Mouse (Mus musculus) MEL (cell line): Measurements from ENCODE around the gene Zpld1. TPM values are rescaled to one million over a fixed set of nuclear protein-coding genes. Genes with fewer than 3 reads are reported as not detected.

Source experiments
- DNase-seq: peaks from one replicate; pipeline ENCODE4 v3.0.0; 2011; ENCODE audit warnings: low read depth, low spot score
- H3K27ac ChIP-seq: 2 replicates; pipeline ENCODE4 v1.5.1; 2012; ENCODE audit warnings: low read depth, mild to moderate bottlenecking, control low read depth, low read length, moderate library complexity; ENCODE audit not compliant: control insufficient read depth
- H3K27me3 ChIP-seq, 2 experiments: fragments of 150-350 bp in 1 of 2; sonication (generic) in 1 of 2; 2 replicates each; pipeline ENCODE4 v1.6.1; 2012; ENCODE audit warnings: low read length in 2 of 2, mild to moderate bottlenecking in 2 of 2, improper control_type of control experiment in 1 of 2, moderate library complexity in 1 of 2; ENCODE audit not compliant: insufficient read depth in 2 of 2, control insufficient read depth in 1 of 2
- H3K36me3 ChIP-seq, 2 experiments: 2 replicates each; pipeline ENCODE4 v1.6.1; 2012 to 2014; ENCODE audit warnings: low read length in 2 of 2, improper control_type of control experiment in 1 of 2, inconsistent platforms in 1 of 2, mild to moderate bottlenecking in 1 of 2; ENCODE audit not compliant: insufficient read depth in 2 of 2, control insufficient read depth in 1 of 2
- H3K4me1 ChIP-seq, 2 experiments: fragments of 150-350 bp in 1 of 2; sonication (generic) in 1 of 2; 2 replicates each; pipeline ENCODE4 v1.6.1; 2012; ENCODE audit warnings: low read length in 2 of 2, improper control_type of control experiment in 1 of 2, mild to moderate bottlenecking in 1 of 2; ENCODE audit not compliant: insufficient read depth in 2 of 2, control insufficient read depth in 1 of 2
- H3K4me3 ChIP-seq, 2 experiments: fragments of 150-350 bp in 1 of 2; sonication (generic) in 1 of 2; 2 replicates each; pipeline ENCODE4 v1.5.1; 2012; ENCODE audit warnings: low read depth in 2 of 2, low read length in 2 of 2, mild to moderate bottlenecking in 2 of 2, moderate library complexity in 2 of 2, control low read depth in 1 of 2, improper control_type of control experiment in 1 of 2; ENCODE audit not compliant: control insufficient read depth in 1 of 2, insufficient read depth in 1 of 2
- H3K79me2 ChIP-seq: 2 replicates; pipeline ENCODE4 v1.6.1; 2012; ENCODE audit warnings: mild to moderate bottlenecking, low read length, moderate library complexity; ENCODE audit not compliant: control insufficient read depth, poor library complexity, insufficient read depth
- H3K9ac ChIP-seq: 2 replicates; pipeline ENCODE4 v1.6.1; 2012; ENCODE audit warnings: low read depth, mild to moderate bottlenecking, control low read depth, low read length, moderate library complexity; ENCODE audit not compliant: control insufficient read depth, poor library complexity, severe bottlenecking
- H3K9me3 ChIP-seq: fragments of 150-350 bp; sonication (generic); replicated peaks from 2 replicates; pipeline ENCODE4 v1.6.1; 2012; ENCODE audit warnings: mild to moderate bottlenecking, low read length, improper control_type of control experiment, moderate library complexity; ENCODE audit not compliant: insufficient read depth
- CHD2 ChIP-seq: IDR thresholded peaks from 2 replicates; pipeline ENCODE4 v1.6.1; 2011; ENCODE audit warnings: low read length, improper control_type of control experiment
- E2F4 ChIP-seq: IDR thresholded peaks from 2 replicates; pipeline ENCODE4 v1.6.1; 2011; ENCODE audit warnings: low read depth, low read length, improper control_type of control experiment, borderline replicate concordance
- ELF1 ChIP-seq: IDR thresholded peaks from 2 replicates; pipeline ENCODE4 v1.6.1; 2014; ENCODE audit warnings: low read depth, mild to moderate bottlenecking, inconsistent platforms, low read length, improper control_type of control experiment, moderate library complexity
- EP300 ChIP-seq, 2 experiments: IDR thresholded peaks; 2 replicates each; pipeline ENCODE4 v1.6.1; 2011; ENCODE audit warnings: improper control_type of control experiment in 2 of 2, low read length in 2 of 2, low read depth in 1 of 2, mild to moderate bottlenecking in 1 of 2
- ETS1 ChIP-seq: IDR thresholded peaks from 2 replicates; pipeline ENCODE4 v1.6.1; 2012; ENCODE audit warnings: low read depth, mild to moderate bottlenecking, inconsistent platforms, low read length, improper control_type of control experiment, moderate library complexity
- GABPA ChIP-seq: IDR thresholded peaks from 2 replicates; pipeline ENCODE4 v1.6.1; 2012; ENCODE audit warnings: low read depth, mild to moderate bottlenecking, inconsistent platforms, low read length, improper control_type of control experiment, moderate library complexity
- GATA1 ChIP-seq: IDR thresholded peaks from 2 replicates; pipeline ENCODE4 v1.6.1; 2011; ENCODE audit warnings: low read depth, low read length, improper control_type of control experiment
- JUND ChIP-seq: IDR thresholded peaks from 2 replicates; pipeline ENCODE4 v1.6.1; 2011; ENCODE audit warnings: low read depth, mild to moderate bottlenecking, improper control_type of control experiment, low read length
- KAT2A ChIP-seq: conservative IDR thresholded peaks from 2 replicates; pipeline ENCODE4 v1.6.1; 2012; ENCODE audit warnings: low read depth, low read length, improper control_type of control experiment, inconsistent platforms
- MAX ChIP-seq: IDR thresholded peaks from 2 replicates; pipeline ENCODE4 v1.6.1; 2011; ENCODE audit warnings: low read length, improper control_type of control experiment
- MAZ ChIP-seq: IDR thresholded peaks from 2 replicates; pipeline ENCODE4 v1.6.1; 2012; ENCODE audit warnings: low read depth, mild to moderate bottlenecking, inconsistent platforms, low read length, improper control_type of control experiment
- MEF2A ChIP-seq: IDR thresholded peaks from 2 replicates; pipeline ENCODE4 v1.6.1; 2014; ENCODE audit warnings: low read depth, mild to moderate bottlenecking, inconsistent platforms, low read length, improper control_type of control experiment; ENCODE audit not compliant: poor library complexity, insufficient replicate concordance, severe bottlenecking; ENCODE audit errors: extremely low read depth
- MXI1 ChIP-seq: IDR thresholded peaks from 2 replicates; pipeline ENCODE4 v1.6.1; 2011; ENCODE audit warnings: mild to moderate bottlenecking, low read depth, low read length, improper control_type of control experiment
- MYB ChIP-seq: IDR thresholded peaks from 2 replicates; pipeline ENCODE4 v1.6.1; 2011; ENCODE audit warnings: mild to moderate bottlenecking, low read depth, low read length, improper control_type of control experiment
- MYC ChIP-seq: IDR thresholded peaks from 2 replicates; pipeline ENCODE4 v1.6.1; 2011; ENCODE audit warnings: low read depth, mild to moderate bottlenecking, low read length, improper control_type of control experiment, moderate library complexity
- NRF1 ChIP-seq: IDR thresholded peaks from 2 replicates; pipeline ENCODE4 v1.6.1; 2014; ENCODE audit warnings: low read depth, mild to moderate bottlenecking, inconsistent platforms, low read length, improper control_type of control experiment, moderate library complexity; ENCODE audit not compliant: poor library complexity, insufficient read depth, severe bottlenecking
- POLR2AphosphoS2 ChIP-seq: IDR thresholded peaks from 2 replicates; pipeline ENCODE4 v1.6.1; 2011; ENCODE audit warnings: low read length, improper control_type of control experiment
- SIN3A ChIP-seq: IDR thresholded peaks from 2 replicates; pipeline ENCODE4 v1.6.1; 2012; ENCODE audit warnings: low read length, improper control_type of control experiment, inconsistent platforms
- SMC3 ChIP-seq: IDR thresholded peaks from 2 replicates; pipeline ENCODE4 v1.6.1; 2011; ENCODE audit warnings: low read depth, low read length, improper control_type of control experiment
- TAL1 ChIP-seq: IDR thresholded peaks from 2 replicates; pipeline ENCODE4 v1.6.1; 2012; ENCODE audit warnings: mild to moderate bottlenecking, inconsistent platforms, low read length, moderate library complexity, mixed read lengths
- TCF12 ChIP-seq: IDR thresholded peaks from 2 replicates; pipeline ENCODE4 v1.6.1; 2014; ENCODE audit warnings: low read depth, mild to moderate bottlenecking, inconsistent platforms, low read length, improper control_type of control experiment, moderate library complexity
- USF1 ChIP-seq: IDR thresholded peaks from 2 replicates; pipeline ENCODE4 v1.6.1; 2014; ENCODE audit warnings: low read depth, mild to moderate bottlenecking, inconsistent platforms, low read length, improper control_type of control experiment, moderate library complexity
- ZMIZ1 ChIP-seq: IDR thresholded peaks from 2 replicates; pipeline ENCODE4 v1.6.1; 2012; ENCODE audit warnings: low read depth, mild to moderate bottlenecking, inconsistent platforms, low read length, improper control_type of control experiment, moderate library complexity
- ZNF384 ChIP-seq: IDR thresholded peaks from 2 replicates; pipeline ENCODE4 v1.6.1; 2012; ENCODE audit warnings: low read depth, mild to moderate bottlenecking, inconsistent platforms, low read length, improper control_type of control experiment
- polyA plus RNA-seq, 2 experiments: library from polyadenylated mRNA; stranded (reverse) in 1 of 2; unstranded in 1 of 2; fragments of >175 nt in 1 of 2; fragments of >200 nt in 1 of 2; gene quantifications; 2 replicates each; pipeline versions ENCODE4 v1.2.1 to v1.2.4; 2012; ENCODE audit warnings: low replicate concordance in 2 of 2, low read depth in 1 of 2; ENCODE audit not compliant: insufficient read length in 2 of 2, insufficient read depth in 1 of 2, missing spikeins in 1 of 2
- total RNA-seq: library from RNA; depleted of rRNA; stranded (reverse); fragments of 300-350 nt; gene quantifications from 2 replicates; pipeline ENCODE4 v1.2.3, GENCODE M21; 2012; rRNA removed

Zpld1 gene
- not detected in 2 replicates for total RNA-seq
- not detected for polyA plus RNA-seq

- Histone ChIP-seq H3K79me2 (no peaks in the 10 kb centered on the region), H3K27me3 (no peaks in the 10 kb centered on the region), H3K9me3 (no peaks in the 10 kb centered on the region), H3K4me1 (no peaks in the 10 kb centered on the region), H3K9ac (no peak within 1 kb of the TSS), H3K36me3 (no peaks in the 10 kb centered on the region), H3K4me3 (no peak within 1 kb of the TSS), H3K27ac (no peak within 1 kb of the TSS)
- no peak for TF ChIP-seq EP300 (IDR thresholded peaks at IDR 0.05; ENCODE audit: low read depth in 1 of 2, low read length in 2 of 2)
- no peak for TF ChIP-seq TCF12
- no peak for TF ChIP-seq ETS1
- TF ChIP-seq MYB: no peak
- DNase-seq: no peak
Observed at GRCm38 (mm10) chr16:55297886-55298285, at the start of gene Zpld1. Zpld1 (minus strand) TSS chr16:55297986.

- no peaks in the 10 kb centered on the region for H3K4me1 ChIP-seq
- no peak overlapping the region for H3K9ac ChIP-seq
- DNase-seq: no peak
- no peaks in the 10 kb centered on the region for H3K27me3 ChIP-seq
- no peaks in the 10 kb centered on the region for H3K79me2 ChIP-seq
- no peaks in the 10 kb centered on the region for H3K36me3 ChIP-seq
- TF ChIP-seq TAL1 (no peak), POLR2AphosphoS2 (no peak), GATA1 (no peak), JUND (no peak), MAZ (no peak), MYB (no peak), EP300 (IDR thresholded peaks at IDR 0.05; ENCODE audit: low read depth in 1 of 2, low read length in 2 of 2) (no peak)
- H3K9me3 ChIP-seq: no peaks in the 10 kb centered on the region
- H3K27ac ChIP-seq: no peak overlapping the region
- no peak overlapping the region for H3K4me3 ChIP-seq
Observed at GRCm38 (mm10) chr16:55345644-55346043, 47.9 kb upstream of the Zpld1 start.

- no peaks in the 10 kb centered on the region for H3K79me2 ChIP-seq
- H3K27ac ChIP-seq: no peak overlapping the region
- no peaks in the 10 kb centered on the region for H3K9me3 ChIP-seq
- TF ChIP-seq MAX (no peak), MYC (no peak), USF1 (no peak), MXI1 (no peak), ELF1 (no peak), GABPA (no peak), JUND (no peak), NRF1 (no peak), CHD2 (no peak), GATA1 (no peak), ZNF384 (no peak), ZMIZ1 (no peak), E2F4 (no peak), KAT2A (no peak), SIN3A (no peak), SMC3 (no peak), MEF2A (no peak)
- no peak overlapping the region for H3K4me3 ChIP-seq
- DNase-seq: no peak
- H3K36me3 ChIP-seq: no peaks in the 10 kb centered on the region
- no peak overlapping the region for H3K9ac ChIP-seq
- no peaks in the 10 kb centered on the region for H3K4me1 ChIP-seq
- H3K27me3 ChIP-seq: no peaks in the 10 kb centered on the region
Observed at GRCm38 (mm10) chr16:55321542-55322514, 24.0 kb upstream of the Zpld1 start.
